Mouse (Mus musculus) spleen, embryonic (tissue): ENCODE results near the gene Tex29.

Experiments
- CTCF ChIA-PET: fragments of 350-600 bp; sonication (Branson Sonifier 250); formaldehyde crosslinking; loops from one replicate; lab custom pipeline; 2022; lab: Charles Lee

Gene Tex29

DNA sequence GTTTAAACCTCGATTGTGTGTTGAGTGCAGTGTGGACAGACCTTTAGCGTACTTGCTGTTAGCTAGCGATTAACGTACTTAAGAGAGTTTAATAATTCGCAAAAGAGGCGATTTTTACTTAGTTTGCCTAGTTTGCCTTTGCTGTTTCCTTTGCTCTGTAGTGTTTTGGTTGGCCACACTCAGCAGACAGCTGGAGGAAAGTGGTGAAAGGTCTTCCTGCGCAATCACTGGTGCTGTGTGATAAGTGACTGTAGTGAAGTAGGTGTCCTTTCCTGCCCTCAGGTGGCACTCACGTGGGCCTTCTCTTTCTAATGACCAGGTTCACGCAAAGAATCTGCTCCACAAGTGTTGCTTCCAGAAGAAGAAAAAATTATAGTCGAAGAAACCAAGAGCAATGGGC, 9.1 kb upstream of the Tex29 start:
- CTCF ChIA-PET, result no interaction called here

- CTCF ChIA-PET, result no interaction called here
Measured at GRCm38 (mm10) chr8:11831939-11832338, 8.3 kb upstream of the Tex29 start.

GRCm38 (mm10) chr8:11833157-11833556, 7.1 kb upstream of the Tex29 start:
- CTCF ChIA-PET, result no interaction called here

DNA sequence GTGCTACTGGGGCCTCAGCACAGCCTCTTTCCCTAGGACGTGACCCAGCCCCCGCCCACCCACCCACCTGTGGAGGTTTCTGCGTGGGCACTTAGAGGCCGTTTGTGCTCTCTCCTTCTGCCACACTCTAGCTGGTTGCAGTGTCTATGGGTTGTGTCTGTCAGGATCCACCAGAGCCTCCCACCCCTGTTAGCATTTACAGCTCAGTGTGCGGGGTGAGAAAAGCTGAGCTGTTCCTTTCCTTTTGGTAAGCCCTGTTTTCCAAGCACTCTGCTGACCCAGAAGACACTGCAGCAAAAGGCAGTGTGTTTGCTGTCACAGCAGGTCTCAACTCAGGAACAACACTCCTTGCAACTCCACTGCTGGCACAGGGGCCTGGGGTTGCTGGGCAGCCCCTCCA, 6.1 kb upstream of the Tex29 start:
- CTCF ChIA-PET, result no interaction called here

- CTCF ChIA-PET, result no interaction called here
Measured at GRCm38 (mm10) chr8:11834691-11835090, 5.6 kb upstream of the Tex29 start.

DNA sequence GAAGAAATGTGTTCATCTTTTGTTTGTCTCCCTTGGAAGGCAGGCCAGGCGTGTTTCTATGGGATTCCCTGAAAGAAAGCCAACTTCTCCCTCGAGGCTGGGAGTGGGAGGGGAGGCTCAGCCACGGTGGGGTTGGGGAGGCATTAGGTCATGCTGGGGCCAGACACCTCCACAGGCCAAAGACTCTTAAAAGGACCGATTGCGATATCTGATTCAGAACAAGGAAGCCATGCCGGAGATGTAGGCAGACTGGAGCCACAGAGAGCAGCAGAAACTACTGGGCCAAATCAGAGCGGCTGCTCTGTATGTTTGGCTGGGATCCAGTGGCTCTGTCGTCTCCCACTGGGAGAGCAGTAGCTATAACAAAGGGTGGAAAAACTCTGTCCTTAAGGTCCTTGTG, 1.3 kb downstream of the Tex29 start:
- CTCF ChIA-PET, result no interaction called here

DNA sequence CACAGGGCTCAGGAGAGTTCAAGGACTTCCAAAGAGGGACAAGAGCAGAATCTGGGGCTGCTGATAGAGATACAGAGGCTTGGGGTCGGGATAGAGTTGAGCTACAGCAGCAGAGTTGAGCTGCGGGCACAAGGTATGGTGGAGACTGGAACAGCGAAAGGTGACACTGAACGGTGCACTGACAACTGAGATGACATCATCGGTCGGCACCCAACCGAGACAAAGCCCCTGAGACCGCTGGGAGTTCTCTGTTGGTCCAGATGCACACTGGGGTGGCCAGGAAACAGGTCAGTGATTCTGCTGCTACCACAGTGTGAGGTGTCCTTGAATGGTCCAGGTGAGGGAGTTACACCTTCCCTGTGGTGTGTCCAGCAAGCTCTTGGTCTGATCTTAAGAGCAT, 2.5 kb downstream of the Tex29 start:
- CTCF ChIA-PET, result no interaction called here

DNA sequence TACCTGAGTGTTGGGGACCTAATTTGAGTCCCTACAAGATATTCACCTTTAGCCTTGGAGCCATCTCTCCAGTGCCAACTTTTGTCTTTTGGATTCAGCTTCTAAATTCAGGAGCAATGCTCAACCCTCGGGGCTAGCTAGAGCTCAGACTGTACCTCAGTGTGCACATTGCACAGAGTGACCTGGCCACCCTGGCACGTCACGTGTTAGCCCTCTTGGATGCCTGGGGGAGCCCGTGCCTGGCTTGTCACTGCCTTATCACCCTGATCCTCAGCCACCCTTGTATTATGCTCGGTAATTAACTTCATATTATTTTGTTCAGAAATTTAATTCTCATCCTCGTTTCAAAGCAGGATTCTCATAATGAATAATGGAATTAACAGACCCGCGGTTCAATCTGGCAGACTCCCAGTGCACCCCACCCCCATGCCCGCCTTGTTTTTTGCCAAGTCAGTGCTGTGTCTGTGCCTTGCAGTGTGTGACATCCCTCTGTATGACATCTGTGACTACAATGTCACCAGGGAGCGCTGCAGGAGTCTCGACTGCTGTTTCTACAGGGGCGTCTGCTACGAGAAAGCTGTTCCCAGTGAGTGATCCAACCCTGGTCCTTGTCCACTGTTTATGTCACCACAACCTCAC, 3.5 kb downstream of the Tex29 start:
- CTCF ChIA-PET, result no interaction called here

DNA sequence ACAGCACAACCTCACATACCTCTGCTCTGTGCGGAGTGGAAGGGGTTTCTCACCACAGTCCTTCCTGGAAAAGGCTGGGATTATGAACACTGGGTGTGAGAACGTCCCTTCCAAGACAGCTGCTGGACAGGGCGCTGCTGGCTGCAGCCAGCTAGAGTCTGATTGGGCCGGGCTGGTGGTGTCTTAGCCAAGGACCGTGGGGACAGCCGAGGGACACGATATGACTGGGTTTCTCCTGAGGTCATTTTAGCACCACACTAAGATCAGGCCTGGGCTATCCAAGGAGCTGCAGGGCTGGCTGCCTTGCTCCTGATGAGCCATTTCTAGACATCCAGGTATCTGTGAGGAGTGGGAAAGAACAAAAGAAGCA, 4.0 kb downstream of the Tex29 start:
- CTCF ChIA-PET, result no interaction called here

GRCm38 (mm10) chr8:11846807-11847206, 6.5 kb downstream of the Tex29 start:
- CTCF ChIA-PET, result no interaction called here

DNA sequence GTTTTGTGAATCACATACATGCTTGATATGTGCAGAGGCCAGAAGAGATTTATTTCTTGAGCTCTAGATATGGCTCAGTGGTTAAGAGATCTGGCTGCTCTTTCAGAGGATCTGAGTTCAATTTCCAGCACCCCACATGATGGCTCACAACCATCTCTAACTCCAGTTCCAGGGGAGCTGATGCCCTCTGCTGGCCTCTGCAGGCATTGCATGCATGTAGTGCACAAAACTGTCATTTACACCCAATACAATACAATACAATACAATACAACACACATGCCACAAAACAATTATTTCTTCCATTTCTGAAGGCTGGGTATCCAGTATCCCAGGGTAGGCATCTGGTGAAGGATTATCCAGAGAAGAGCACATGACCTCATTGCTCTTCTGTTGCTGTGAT, 27.6 kb downstream of the Tex29 start:
- CTCF ChIA-PET, result no interaction called here

- CTCF ChIA-PET, result interaction anchor here (0.6 kb wide), 1 partner anchor 409 kb away, joined by 3 read pairs; no protein-coding TSS in a partner anchor
Measured at GRCm38 (mm10) chr8:11874227-11874626, 34.0 kb downstream of the Tex29 start.

- CTCF ChIA-PET, result no interaction called here
Measured at GRCm38 (mm10) chr8:11884646-11885045, 44.4 kb downstream of the Tex29 start.

GRCm38 (mm10) chr8:11885881-11886699, 45.8 kb downstream of the Tex29 start:
- CTCF ChIA-PET, result no interaction called here

DNA sequence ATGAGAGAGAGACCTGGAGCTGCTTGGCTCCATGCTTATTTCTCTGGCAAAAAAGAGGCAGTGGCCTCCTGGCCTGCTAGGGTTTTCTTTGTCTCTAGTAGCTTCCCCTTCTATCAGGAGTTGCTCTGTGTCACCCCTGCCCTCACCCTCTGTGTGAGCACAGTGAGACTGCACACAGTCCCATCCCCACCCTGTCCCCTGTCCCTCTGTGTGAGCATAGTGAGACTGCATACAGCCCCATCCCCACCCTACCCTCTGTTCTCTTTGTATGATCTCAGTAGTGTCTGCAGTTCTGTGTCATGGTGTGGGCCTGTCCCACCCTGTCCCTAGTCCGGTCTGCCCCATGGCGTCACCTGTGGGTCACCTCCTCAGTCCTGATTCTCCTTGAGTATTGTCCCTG, 46.5 kb downstream of the Tex29 start:
- CTCF ChIA-PET, result no interaction called here

GRCm38 (mm10) chr8:11889156-11890018, 49.1 kb downstream of the Tex29 start:
- CTCF ChIA-PET, result no interaction called here

- CTCF ChIA-PET, result no interaction called here
Measured at GRCm38 (mm10) chr8:11892756-11893155, 52.5 kb downstream of the Tex29 start.

- CTCF ChIA-PET, result no interaction called here
Measured at GRCm38 (mm10) chr8:11896022-11896662, 55.9 kb downstream of the Tex29 start.

DNA sequence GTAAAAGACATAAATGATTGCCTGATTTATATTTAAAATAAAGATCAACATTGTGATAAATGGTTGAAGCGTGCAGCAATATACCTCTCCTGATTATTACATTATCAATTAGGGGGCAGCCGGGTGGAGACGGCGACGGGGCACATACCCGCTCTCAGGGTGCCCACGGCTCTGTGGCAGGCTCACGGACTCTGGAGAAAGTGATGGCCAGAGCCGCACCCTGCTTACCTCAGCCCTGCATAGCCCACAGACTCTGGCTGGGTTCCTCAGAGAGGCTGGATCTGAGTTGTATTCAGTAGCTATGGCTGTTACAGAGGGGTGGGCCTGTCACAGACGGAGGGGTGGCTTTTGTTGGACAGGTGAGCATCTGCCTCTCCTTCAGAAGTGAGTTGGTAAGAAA, 56.4 kb downstream of the Tex29 start:
- CTCF ChIA-PET, result no interaction called here

DNA sequence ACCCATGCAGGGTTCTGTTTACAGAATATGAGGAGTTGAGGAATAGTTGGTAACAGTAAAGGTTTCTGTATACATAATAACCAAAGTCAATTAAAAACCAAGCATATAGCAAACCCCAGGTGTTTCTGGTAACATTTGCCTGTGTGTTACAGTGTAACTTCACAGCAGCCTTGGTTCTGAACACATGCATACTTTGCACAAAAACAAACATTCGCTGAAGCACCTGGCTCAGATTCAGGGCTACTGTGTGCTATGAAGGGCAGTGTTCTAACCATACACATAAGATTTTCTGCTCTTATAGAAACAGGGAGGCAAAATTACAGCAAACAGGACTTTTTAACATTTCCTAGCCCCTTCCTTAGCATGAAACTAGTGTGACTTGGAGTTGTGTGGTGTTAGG, 58.5 kb downstream of the Tex29 start:
- CTCF ChIA-PET, result no interaction called here
